Mouse (Mus musculus): Measurements from ENCODE around the gene Fblim1.

DNA sequence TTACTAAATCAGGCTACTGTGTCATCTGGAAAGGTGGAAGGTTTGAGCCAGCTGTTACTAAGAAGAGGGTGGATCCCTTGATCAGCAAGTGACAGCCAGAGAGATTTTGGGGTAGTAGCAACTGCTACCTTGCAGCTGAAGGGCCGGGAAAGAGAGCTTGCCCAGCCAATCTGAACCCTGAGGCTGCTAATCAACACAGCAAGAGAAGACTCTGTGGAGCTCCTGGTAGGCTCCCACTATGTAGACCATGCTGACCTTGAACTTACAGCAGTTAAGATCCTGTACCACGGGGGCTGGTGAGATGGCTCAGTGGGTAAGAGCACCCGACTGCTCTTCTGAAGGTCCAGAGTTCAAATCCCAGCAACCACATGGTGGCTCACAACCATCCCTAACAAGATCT, 41.2 kb downstream of the Fblim1 start:
- no peak for TF ChIP-seq EP300 (IDR thresholded peaks at IDR 0.05; ENCODE audit: low read depth)
- no peak for TF ChIP-seq CTCF (IDR thresholded peaks at IDR 0.05; ENCODE audit: low read depth)

Data from liver, postnatal 0 days (tissue).